Comparison of ENCODE assay signal across 21 mouse cellular contexts in genomic region chr4:30610454-30610853, GRCm38 (mm10).
DNase-seq lines count a peak whose midpoint lies in the region; ATAC-seq and TF ChIP-seq lines count a peak whose summit lies in the region.
"Had no signal": no experiment of that assay in that cellular context is flagged by ENCODE, and none has a peak within 500 bp of the region (broad histone marks: within the 10 kb centered on the region; RNA-seq: fewer than 3 reads in every experiment).

No protein-coding gene starts in this region.

- no peak overlapping the region for H3ac ChIP-seq in C2C12 (ENCODE audit: control insufficient read depth, insufficient read length, low read depth)

- no peak overlapping the region for H3K4me3 ChIP-seq in embryonic facial prominence, embryonic 14.5 days (ENCODE audit: low read depth, low read length)
- H3K4me3 ChIP-seq in embryonic facial prominence, embryonic 10.5 days = no peak overlapping the region
- H3K4me3 ChIP-seq in C2C12 (ENCODE audit: insufficient read depth, poor library complexity, severe bottlenecking) = no peak overlapping the region
- no peak overlapping the region for H3K4me3 ChIP-seq in heart, embryonic 10.5 days
- H3K4me3 ChIP-seq: embryonic facial prominence, embryonic 13.5 days; forebrain, embryonic 10.5 days; heart, embryonic 12.5 days; hindbrain, embryonic 10.5 days; intestine, embryonic 15.5 days had no signal

- no peaks in the 10 kb centered on the region for H3K79me3 ChIP-seq in C2C12 (ENCODE audit: low read depth)

- no peaks in the 10 kb centered on the region for H3K27me3 ChIP-seq in embryonic facial prominence, embryonic 14.5 days (replicated peaks; ENCODE audit: control insufficient read depth, insufficient read depth, low read length)
- H3K27me3 ChIP-seq in embryonic facial prominence, embryonic 10.5 days (replicated peaks; ENCODE audit: low read depth, poor library complexity, severe bottlenecking) = no peaks in the 10 kb centered on the region
- H3K27me3 ChIP-seq in C2C12 (ENCODE audit: control insufficient read depth, insufficient read depth, insufficient read length) = no peaks in the 10 kb centered on the region
- no peaks in the 10 kb centered on the region for H3K27me3 ChIP-seq in heart, embryonic 10.5 days (ENCODE audit: insufficient read depth, poor library complexity, severe bottlenecking)
- H3K27me3 ChIP-seq: embryonic facial prominence, embryonic 13.5 days; heart, embryonic 12.5 days; intestine, embryonic 15.5 days had no signal

- H3K4me1 ChIP-seq in embryonic facial prominence, embryonic 14.5 days (ENCODE audit: control insufficient read depth, insufficient read depth, low read length) = no peaks in the 10 kb centered on the region
- H3K4me1 ChIP-seq in embryonic facial prominence, embryonic 10.5 days = peaks cover 3% of the 10 kb centered on the region; the same call in 1 of the 2 replicates
- H3K4me1 ChIP-seq in heart, embryonic 10.5 days = no peaks in the 10 kb centered on the region
- H3K4me1 ChIP-seq: embryonic facial prominence, embryonic 13.5 days; heart, embryonic 12.5 days; intestine, embryonic 15.5 days had no signal

- H3K9me3 ChIP-seq in embryonic facial prominence, embryonic 14.5 days (ENCODE audit: control insufficient read depth, low read length) = no peaks in the 10 kb centered on the region
- H3K9me3 ChIP-seq in embryonic facial prominence, embryonic 10.5 days = no peaks in the 10 kb centered on the region
- no peaks in the 10 kb centered on the region for H3K9me3 ChIP-seq in heart, embryonic 10.5 days
- H3K9me3 ChIP-seq: embryonic facial prominence, embryonic 13.5 days; forebrain, embryonic 10.5 days; heart, embryonic 12.5 days; hindbrain, embryonic 10.5 days; intestine, embryonic 15.5 days had no signal

- H3K4me2 ChIP-seq in embryonic facial prominence, embryonic 14.5 days (ENCODE audit: low read depth, low read length) = no peak overlapping the region
- H3K4me2 ChIP-seq: embryonic facial prominence, embryonic 13.5 days; heart, embryonic 12.5 days; hindbrain, embryonic 14.5 days; intestine, embryonic 15.5 days had no signal

- TF ChIP-seq CTCF in C2C12 (IDR thresholded peaks at IDR 0.05; ENCODE audit: control insufficient read depth, insufficient read depth, insufficient read length) = no peak

- WGBS in embryonic facial prominence, embryonic 14.5 days = 54% methylated on average over 3 of the region's 3 CpGs
- 73% methylated on average over 3 of the region's 3 CpGs for WGBS in embryonic facial prominence, embryonic 10.5 days
- 81% methylated on average over 3 of the region's 3 CpGs for WGBS in heart, embryonic 10.5 days

- no peak overlapping the region for H3K27ac ChIP-seq in embryonic facial prominence, embryonic 14.5 days (replicated peaks; ENCODE audit: low read depth, low read length)
- no peak overlapping the region for H3K27ac ChIP-seq in embryonic facial prominence, embryonic 10.5 days (replicated peaks)
- H3K27ac ChIP-seq in heart, embryonic 10.5 days = no peak overlapping the region
- H3K27ac ChIP-seq: embryonic facial prominence, embryonic 13.5 days; forebrain, embryonic 10.5 days; hindbrain, embryonic 10.5 days; hindbrain, embryonic 14.5 days; intestine, embryonic 15.5 days had no signal

- no peak overlapping the region for H3K9ac ChIP-seq in embryonic facial prominence, embryonic 14.5 days (ENCODE audit: low read depth, low read length)
- H3K9ac ChIP-seq: embryonic facial prominence, embryonic 13.5 days; heart, embryonic 12.5 days; hindbrain, embryonic 14.5 days; intestine, embryonic 15.5 days had no signal

- peak; percentile 40 for DNase-seq in embryonic facial prominence, embryonic 14.5 days (ENCODE audit: low spot score)
- no peak for DNase-seq in embryonic facial prominence, embryonic 10.5 days (ENCODE audit: low spot score)
- peak; percentile 21 for DNase-seq in adipocyte (ENCODE audit: low spot score)
- no peak for DNase-seq in frontal cortex, postnatal 25 days (ENCODE audit: low spot score in 2 of 2)
- DNase-seq in thymus, postnatal 14 days = no peak
- DNase-seq in heart, embryonic 10.5 days (ENCODE audit: low spot score) = no peak
- DNase-seq: adrenal gland, postnatal 25 days; B cell, adult 2 months; cerebellum, adult 2 months; cerebellum, postnatal 25 days; gastrocnemius, postnatal 10 days; heart, adult 18-20 months; kidney, adult 18-20 months had no signal

- ATAC-seq in embryonic facial prominence, embryonic 14.5 days (ENCODE audit: low read depth) = 0 out of 2 replicates have a peak, but pooled peaks have one; percentile 30
- ATAC-seq: forebrain, embryonic 14.5 days; intestine, embryonic 15.5 days had no signal

- no peaks in the 10 kb centered on the region for H3K79me2 ChIP-seq in C2C12 (ENCODE audit: control insufficient read depth, insufficient read depth)

- no peaks in the 10 kb centered on the region for H3K36me3 ChIP-seq in embryonic facial prominence, embryonic 14.5 days (ENCODE audit: control insufficient read depth, insufficient read depth, low read length)
- no peaks in the 10 kb centered on the region for H3K36me3 ChIP-seq in embryonic facial prominence, embryonic 10.5 days (replicated peaks)
- H3K36me3 ChIP-seq in C2C12 (ENCODE audit: control insufficient read depth, insufficient read depth) = no peaks in the 10 kb centered on the region
- H3K36me3 ChIP-seq in heart, embryonic 10.5 days = no peaks in the 10 kb centered on the region
- H3K36me3 ChIP-seq: embryonic facial prominence, embryonic 13.5 days; forebrain, embryonic 10.5 days; heart, embryonic 12.5 days; hindbrain, embryonic 10.5 days; intestine, embryonic 15.5 days had no signal

TF ChIP-seq in C2C12, 6 proteins besides CTCF, POLR2A, EP300 and RAD21:
- TF ChIP-seq FOSL1 (IDR thresholded peaks at IDR 0.05; ENCODE audit: insufficient read depth, low read length, poor library complexity, severe bottlenecking) (peak; percentile 51), MYOG (IDR thresholded peaks at IDR 0.05; ENCODE audit: control insufficient read depth, extremely low read depth, insufficient read length) (no peak), MYOD1 (IDR thresholded peaks at IDR 0.05; ENCODE audit: control insufficient read depth, insufficient read length, low read depth) (peak; percentile 35), USF1 (IDR thresholded peaks at IDR 0.05; ENCODE audit: low read depth) (no peak), MAX (IDR thresholded peaks at IDR 0.05) (no peak), CEBPB (IDR thresholded peaks at IDR 0.05; ENCODE audit: low read depth) (peak; percentile 87)

Comparison
In these comparisons a context has a peak if more than half of its experiments do, and no peak if none do; other contexts are left out.
1. DNase-seq: peak in embryonic facial prominence, embryonic 14.5 days (single experiment) and adipocyte (single experiment); none in embryonic facial prominence, embryonic 10.5 days (single experiment), frontal cortex, postnatal 25 days (0 of 2), thymus, postnatal 14 days (single experiment) and heart, embryonic 10.5 days (single experiment).